Mouse (Mus musculus): Measurements from ENCODE around the gene Lactb. TPM values are rescaled to one million over a fixed set of nuclear protein-coding genes. Genes with fewer than 3 reads are reported as not detected.

The Lactb gene
- total RNA-seq, 1 experiment from 2014 or later: 16.6 TPM

DNA sequence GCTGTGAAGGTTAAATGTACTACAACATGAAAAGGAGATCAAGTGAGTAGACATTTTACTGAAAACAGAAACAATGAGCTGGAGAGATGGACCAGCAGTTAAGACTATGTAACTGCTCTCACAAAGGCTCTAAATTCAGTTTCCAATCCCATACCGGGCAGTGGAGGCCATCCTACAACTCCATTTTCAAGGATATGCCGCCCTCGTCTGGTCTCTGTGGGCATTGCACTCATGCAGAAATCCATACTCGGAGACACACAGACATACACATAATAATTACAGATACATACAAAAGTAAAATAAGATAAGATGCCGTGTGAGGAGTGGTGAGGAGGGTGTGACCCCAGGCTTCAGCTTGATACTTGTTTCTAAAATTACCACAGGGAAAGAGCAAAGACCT is 5.2 kb upstream of the Lactb start:
- peak; percentile 71 for DNase-seq

DNA sequence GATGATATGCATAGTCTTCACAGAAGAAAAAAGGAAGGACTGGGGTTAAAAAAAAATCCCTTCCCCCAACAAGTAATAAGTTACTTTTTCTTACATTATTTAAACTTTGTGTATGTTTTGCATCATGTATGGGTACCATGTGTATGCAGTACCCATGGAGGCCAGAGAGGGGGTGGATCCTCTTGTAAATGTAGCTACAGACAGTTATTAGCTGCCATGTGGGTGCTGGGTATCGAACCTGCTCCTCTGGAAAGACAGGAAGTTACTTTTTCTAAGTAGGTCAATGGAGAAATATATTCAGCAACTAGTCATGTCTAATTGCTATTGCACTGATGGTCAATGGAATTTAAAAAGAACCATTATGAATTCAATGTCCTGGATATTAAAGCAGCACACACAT is 3.2 kb upstream of the Lactb start:
- no peak for DNase-seq

DNA sequence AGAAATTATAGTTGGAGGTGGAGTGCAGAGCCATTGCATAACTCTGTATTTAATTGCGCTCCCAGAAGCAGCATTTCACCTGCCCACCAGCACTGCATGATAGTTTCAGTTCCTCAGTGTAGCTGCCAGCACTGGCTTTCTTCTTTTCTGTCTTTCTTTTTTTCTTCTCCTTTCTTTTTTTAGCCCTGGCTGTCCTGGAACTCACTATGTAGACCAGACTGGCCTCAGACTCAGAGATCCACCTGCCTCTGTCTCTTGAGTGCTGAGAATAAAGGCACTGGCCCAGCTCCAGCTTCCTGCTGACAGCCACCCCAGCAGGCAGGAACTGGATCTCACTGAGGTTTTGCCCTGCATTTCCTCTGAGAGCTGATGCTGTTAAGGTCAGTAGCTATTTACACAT is 2.7 kb upstream of the Lactb start:
- DNase-seq: no peak

DNA sequence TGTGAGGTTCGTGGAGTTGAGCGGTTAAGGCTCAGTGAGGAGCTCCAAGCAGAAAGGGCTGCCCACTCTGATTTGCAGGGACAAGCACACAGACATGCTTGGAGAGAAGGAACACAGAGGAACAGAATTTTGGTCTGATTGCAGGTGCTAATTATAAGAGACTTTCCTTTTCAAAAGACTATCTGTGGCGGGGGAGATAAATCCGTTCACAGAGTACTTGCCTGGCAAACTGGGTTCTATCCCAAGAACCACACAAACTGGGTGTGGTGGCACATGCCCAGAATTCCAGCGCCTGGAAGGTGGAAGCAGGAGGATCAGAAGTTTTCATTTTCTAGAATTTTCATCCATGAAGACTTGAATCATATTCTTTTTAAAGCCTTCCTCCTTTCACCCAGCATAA is 1.8 kb upstream of the Lactb start:
- DNase-seq: no peak

- peak; percentile 76 for DNase-seq
These were observed 511 bp downstream of the Lactb start for GRCm38 (mm10) chr9:66974721-66975225.

DNA sequence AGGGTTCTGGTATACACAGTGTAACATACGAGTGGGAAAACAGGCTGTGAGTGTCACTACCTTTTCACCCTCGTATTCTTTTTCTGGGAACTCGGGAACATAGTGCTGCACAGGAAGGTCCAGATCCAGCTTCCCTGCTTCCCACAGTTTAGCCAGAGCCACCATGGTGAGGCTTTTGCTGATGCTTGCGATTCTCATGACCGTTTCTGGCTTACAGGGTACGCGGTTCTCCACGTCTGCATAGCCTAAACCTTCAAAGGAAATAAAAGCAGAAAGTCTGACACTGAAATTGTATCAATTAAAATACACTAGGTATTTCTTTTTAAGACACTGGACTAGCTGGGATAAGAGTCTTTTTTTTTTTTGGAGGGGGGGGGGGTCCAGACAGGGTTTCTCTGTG is 4.2 kb downstream of the Lactb start:
- no peak for DNase-seq

DNA sequence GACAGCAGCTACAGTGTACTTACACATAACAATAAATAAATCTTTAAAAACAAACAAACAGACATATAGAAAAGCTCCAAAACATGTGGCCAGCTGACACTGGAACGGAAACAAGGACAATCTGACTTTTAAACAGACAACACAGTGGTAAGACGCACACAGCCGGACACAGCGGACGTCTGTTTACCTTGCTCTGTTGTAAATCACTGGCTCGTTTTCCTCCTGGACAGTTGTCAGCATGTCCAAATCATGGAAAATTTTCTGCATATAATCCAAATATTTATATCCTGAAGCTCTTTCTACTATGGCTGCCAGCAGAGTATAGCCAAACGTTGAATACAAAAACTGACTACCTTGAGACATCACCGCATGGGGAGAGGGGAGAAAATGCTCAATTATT is 7.8 kb downstream of the Lactb start:
- no peak for DNase-seq

GRCm38 (mm10) chr9:66961478-66961877 is 13.8 kb downstream of the Lactb start:
- no peak for DNase-seq

- DNase-seq: no peak
These were observed 17.8 kb downstream of the Lactb start for GRCm38 (mm10) chr9:66957451-66957850.

DNA sequence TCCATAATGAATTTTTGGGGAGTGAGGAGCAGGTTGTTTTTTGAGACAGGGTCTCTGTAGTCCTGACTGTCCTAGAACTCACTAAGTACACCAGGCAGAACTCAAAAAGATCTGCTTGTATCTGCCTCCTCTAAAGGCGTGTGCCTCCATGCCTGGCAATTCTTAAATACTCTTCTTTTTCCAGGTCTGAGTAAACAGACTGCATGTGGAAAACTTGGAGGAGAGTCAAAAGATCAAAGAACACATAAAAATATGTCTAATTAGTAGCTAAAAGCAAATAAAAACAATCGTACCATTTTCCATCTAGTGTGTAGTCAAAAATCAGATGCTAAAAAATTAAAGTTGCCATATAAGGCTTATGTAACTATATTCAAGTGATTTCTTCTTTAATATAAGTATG is 22.4 kb downstream of the Lactb start:
- DNase-seq: no peak

GRCm38 (mm10) chr9:66952321-66952720 is 23.0 kb downstream of the Lactb start:
- DNase-seq: no peak

DNA sequence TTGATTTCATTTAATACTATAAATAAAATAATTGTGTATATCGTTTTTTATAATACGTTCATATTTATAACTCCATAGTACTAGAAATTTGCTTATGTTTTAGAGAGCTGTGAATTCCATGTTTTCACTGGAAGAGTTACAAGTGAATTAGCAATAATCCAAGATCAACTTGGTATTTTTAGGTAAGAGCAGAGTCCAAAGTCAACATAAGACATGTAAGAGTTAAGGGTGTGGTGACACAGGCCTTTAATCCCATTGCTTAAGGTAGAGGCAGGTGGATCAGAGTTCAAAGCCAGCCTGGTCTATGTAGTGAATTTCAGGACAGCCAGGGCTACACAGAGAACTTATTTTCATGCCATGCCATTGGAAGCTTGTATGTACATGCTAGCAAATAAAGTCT is 26.7 kb downstream of the Lactb start:
- DNase-seq: no peak

GRCm38 (mm10) chr9:66945647-66946641 is 29.3 kb downstream of the Lactb start, which contains the start of gene Rps27l:
TSS of gene Rps27l (plus strand) at chr9:66946086.
- DNase-seq: peak; percentile 95

GRCm38 (mm10) chr9:66945161-66945560 is 30.1 kb downstream of the Lactb start:
- no peak for DNase-seq

DNA sequence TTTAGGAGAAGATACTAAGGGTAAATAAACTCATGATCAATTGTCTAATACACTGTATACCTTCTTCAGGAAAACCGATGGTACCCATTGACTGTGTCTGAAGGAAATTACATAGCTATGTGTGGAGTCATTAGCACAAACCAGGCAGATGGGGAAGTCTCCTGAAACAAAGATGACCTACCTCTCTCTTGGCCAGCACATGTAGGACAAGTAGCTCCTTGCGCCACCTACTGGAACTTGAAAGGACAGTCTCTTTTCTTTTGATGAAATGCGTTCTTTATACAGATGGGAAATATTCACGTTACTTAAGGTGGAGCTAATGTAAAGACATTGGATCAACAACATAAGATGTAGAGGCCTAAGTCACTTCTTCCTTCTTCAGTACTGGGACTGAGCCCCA is 36.4 kb downstream of the Lactb start:
- peak; percentile 6 for DNase-seq

- DNase-seq: peak; percentile 46
These were observed 37.8 kb downstream of the Lactb start for GRCm38 (mm10) chr9:66937507-66937906.

DNA sequence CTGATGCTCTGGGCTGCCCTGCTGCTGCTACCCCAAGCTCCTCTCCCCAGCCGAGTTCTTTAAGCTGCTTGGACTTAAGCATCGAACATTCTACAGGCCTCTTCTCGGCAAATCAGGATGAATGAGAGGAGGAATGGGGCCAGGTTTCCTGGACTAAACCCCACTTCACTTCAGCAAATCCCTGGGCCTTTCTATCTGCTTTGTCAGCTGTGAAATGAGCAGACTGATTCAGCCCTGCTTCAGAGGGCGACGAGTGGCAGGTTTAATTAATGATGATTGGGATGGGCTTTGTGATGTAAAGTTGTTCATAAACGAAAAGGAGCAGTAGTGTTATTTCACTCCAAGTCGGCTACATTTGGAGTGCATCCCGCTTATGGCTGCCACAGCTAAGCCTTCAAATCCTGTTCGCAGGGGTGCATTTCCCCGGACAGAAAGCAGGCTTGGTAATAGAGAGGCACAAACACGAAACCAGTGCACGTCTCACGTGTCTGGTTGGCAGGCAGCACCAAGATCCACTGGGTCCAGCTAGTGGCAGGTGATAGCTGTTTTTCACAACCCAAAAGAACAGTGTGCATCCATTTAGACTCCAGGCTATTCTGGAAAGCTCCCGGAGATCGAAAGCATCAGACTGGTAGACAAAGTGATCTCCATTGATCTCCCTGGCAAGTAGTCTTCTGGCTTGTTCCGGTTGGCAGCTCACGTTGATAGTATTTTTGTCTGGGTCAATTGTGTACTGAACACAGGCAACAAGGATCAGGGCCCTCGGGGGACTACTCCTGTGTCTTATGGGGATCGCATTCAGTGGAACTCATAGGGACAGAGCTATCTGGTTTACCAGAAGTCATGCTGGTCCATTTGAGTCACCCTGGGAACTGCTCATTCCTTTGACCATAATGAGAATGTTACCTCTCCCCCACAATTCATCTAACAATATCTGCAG is 41.1 kb downstream of the Lactb start:
- DNase-seq: no peak

DNA sequence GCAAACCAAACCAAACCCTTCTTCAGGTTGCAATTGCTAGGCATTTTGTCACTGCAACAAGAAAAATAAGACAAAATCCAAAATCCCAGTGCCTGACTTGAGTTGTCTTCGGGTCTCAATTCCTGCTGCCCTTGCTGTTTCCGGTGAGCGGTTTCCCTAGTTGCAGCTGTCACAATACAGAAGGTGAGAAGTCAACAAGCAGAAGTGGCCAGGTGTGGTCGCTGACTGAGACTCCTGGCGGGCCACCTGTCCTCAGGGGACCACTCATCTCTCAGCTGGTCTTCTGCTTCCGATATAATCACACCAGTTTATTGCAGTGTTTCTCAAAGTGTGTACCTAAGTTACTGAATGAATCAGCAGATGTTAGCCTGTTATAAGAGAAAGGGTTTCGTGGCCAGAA is 44.9 kb downstream of the Lactb start:
- DNase-seq: no peak

DNA sequence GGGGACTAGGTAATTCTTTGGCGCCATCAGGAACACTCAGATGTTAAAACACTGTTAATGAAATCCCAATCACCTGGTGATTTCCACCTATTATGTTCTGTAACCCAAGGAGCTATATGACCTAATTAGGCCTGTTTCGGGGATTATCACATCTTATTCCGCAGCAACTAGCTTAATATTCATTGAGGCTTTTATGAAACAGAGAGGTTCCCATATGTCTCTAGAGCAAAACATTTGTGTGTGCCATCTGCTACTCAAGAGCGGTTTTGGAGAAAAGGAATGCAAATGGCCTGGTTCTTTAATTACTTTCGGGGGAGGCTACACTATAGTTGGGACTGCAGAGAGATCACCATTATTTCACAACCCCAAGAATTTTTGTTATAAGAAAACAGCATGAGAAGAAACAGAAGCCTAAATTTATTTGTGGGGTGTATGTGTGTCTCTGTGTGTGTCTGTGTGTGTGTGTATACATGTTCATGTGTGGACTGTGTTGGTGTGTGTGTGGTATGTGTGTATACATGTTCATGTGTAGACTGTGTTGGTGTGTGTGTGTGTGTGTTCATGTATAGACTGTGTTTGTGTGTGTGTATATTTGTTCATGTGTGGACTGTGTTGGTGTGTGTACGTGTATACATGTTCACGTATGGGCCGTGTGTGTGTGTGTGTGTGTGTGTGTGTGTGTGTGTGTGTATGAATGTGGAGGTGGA is 47.4 kb downstream of the Lactb start:
- DNase-seq: no peak

GRCm38 (mm10) chr9:66925853-66926252 is 49.4 kb downstream of the Lactb start:
- DNase-seq: no peak

GRCm38 (mm10) chr9:66922076-66922475 is 53.2 kb downstream of the Lactb start:
- no peak for DNase-seq

All from adrenal gland, postnatal 25 days (tissue).